Mouse (Mus musculus) cerebellum, postnatal 14 days (tissue): ENCODE measurements around the gene Ccdc162.

Source experiments
- DNase-seq, 2 experiments: peaks; one replicate each; pipeline ENCODE4 v3.0.0; 2021; ENCODE audit warnings: mixed read lengths in 2 of 2

Gene Ccdc162

DNA sequence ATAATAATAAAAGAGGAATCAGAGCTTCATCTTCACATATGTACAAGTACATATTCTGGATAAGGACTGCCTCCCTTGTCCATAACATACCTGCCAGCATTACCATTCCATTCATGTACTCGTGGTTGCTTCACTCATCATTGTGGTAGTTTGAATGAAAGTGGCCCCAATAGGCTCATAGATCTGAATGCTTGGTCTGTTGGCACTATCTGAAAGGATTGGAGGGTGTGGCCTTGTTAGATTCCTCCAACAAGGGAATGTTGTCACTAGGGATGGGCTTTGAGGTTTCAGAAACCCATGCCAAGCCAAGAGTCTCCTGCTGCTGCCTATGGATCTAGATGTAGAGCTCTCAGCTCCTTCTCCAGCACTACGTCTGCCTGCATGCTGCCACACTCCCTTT lies 180.4 kb downstream of the Ccdc162 start:
- no peak for DNase-seq

DNA sequence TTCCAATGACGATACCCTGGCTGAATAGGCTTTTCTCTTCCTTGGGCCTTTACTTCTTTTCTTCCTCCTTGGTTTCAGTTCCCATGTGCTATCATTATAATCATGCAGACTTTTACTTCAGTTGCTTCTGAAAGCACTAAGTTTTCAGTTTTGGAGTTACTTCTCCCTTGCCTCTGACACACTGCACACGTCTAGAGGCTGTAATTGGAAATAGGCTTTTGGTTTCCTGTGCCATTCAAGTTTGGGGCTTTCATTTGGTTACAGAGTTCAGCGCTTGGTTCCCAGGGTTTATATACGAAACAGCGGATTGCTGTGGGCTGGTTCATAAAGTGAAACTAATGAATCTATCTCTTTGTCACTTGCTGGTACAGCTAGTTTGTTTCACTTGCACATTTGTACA lies 186.5 kb downstream of the Ccdc162 start:
- DNase-seq = no peak

DNA sequence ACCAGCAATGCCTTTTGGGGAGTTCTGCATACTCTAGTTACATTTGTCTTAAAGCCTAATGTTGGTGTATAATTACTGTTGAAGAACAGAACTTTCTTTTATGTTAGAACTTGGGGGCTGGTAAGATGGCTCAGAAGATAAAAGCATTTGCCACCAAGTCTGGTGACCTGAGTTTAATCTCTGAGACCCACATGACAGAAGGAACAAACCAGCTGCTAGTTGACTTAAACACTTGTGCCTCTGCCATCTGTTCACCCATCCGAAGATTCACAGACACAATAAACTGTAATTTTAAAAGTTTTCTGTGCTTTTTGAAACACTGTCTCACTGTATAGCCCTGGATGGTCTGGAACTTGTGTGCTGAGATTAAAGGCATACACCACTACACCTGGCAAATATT lies 190.7 kb downstream of the Ccdc162 start:
- DNase-seq = no peak

DNA sequence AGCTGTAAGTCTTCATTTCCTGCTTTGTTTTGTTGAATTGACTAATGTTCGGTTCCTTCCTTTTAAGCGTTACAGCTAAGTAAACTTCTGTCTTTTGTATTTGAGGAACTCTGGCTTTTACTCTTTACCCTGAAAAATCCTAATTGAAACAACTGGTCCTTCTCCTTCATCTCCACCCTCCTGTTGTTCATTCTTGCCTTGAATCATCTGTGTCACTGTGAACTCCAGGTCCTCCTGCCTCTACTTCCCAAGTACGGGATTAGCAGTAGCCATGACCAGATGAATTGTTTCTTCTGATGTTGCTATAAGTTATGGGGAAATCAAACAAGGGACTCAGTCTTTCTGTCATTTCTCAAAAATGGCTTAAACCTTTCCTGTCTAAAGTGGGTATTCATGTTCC lies 193.0 kb downstream of the Ccdc162 start:
- no peak for DNase-seq

DNA sequence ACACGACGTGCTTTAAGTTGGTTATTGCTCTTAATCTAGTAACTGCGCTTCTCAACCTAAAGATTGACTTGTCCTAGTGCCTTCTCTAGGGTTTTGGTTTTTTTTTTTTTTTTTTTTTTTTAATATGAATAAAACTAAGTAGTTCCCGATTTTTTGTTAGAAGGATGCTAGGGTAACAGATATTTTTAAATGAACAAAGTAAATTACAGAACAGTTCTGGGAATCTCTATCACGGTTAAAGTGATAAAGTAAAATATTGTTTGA lies 196.1 kb downstream of the Ccdc162 start:
- DNase-seq = no peak

DNA sequence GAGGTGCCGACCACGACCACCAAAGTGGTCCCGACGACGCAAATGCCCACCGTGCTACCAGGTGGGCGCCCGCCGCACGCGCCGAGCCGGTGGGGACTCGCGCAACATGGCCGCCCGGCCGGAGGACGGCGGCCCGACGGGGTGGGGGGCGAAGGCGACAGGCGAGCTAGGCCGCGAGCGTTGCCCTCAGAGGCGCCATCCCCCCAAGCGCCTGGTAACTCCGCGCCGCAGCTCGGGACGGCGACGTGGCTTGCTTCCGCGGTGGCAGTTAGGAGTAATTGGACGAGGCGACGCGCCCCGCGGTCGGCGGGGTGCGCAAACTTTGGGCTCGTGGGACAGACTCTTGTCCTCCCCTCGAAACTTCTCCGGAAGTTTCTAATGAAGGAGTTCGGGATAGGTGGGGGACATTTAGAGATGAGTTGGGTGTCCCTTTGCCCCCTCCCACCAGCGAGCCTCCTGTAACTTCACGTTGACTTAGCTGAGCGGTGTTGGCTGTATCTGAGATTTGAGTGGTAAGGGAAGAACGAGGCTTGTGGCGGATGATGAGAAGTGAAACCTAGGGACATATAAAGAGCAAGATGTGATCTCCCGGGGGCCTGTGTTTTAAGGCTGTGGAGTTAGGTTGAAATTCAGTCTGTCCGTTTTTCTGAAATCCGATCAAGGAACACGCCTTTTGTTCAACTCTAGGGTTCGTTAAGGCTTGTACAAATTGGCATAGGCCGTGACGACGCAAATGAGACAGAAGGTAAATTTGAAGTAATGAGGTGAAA lies 196.6 kb downstream of the Ccdc162 start:
- peak; percentile 67 to 71 for DNase-seq

DNA sequence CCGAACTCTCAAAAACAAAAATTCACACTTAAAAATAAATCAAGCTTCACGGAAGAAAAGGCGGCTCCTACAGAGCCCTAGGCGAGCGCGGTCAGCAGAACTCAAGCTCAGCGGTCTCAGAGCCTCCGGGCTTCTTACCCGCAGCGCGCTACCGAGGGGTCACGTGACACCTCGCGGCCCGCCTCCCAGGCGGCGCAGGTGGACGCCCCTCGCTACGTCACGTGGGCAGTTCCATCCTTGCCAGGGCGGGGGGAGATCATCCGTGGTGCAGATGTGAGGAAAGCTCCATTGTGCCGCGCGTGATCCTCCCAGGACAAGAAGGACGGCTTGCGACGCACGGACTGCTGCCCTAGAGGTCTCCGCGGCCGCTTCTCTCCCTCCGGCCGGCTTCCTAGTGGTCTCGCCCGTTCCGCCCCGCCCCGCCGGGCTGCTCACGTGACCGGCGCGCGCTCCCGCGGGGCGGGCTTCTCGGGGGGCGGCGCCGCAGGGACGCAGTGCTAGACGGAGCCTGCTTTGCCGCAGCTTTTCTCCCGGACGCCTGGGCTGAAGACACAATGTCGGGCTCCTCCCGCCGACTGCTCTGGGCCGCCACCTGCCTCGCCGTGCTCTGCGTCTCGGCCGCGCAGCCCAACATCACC lies 197.3 kb downstream of the Ccdc162 start, which contains the start of gene Cd164:
Cd164 (plus strand) TSS at position 434 of the 638 bp plus-strand sequence.
- DNase-seq = peak; percentile 96

DNA sequence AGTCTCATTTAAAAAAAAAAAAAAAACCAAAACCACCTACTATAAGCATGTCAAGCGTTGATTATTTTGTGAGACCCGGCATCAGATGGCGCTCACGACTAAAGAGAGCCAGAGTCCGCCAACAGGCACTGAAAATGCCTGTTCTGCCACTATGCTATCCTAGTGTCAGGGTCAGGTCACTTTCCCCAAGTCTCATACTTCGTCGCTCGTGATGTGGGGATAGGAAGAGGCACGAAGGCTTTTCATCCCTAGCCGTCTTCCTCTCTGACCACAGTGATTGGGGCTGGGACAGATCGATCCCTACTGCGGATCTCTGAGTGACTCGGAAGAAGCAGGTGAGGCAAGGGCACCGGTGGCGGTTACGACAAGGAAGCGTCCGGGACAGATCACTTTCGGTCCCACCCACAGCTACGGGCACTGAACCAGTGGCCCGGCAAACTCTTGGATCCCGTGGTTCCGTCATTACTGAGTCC lies 197.9 kb downstream of the Ccdc162 start:
- peak; percentile 80 to 83 for DNase-seq

DNA sequence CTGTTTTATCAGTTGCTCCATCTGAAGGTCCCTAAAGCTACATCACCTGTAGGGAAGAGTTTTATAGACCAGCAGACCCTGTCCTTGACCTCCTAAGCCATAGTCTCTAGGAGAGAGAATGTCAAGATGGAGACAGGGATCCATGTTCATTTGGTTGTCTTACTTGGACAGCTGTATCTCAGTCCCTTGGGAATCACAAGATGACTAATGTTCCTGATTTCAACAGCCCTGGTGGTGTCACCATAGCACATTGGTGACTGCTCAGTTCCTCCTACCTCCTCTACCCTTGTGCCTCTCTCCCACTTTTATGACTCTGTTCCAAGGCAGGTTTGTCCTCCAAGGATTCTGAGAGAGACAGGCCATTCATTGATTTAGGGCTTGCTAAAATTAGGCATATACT lies 201.5 kb downstream of the Ccdc162 start:
- no peak for DNase-seq

DNA sequence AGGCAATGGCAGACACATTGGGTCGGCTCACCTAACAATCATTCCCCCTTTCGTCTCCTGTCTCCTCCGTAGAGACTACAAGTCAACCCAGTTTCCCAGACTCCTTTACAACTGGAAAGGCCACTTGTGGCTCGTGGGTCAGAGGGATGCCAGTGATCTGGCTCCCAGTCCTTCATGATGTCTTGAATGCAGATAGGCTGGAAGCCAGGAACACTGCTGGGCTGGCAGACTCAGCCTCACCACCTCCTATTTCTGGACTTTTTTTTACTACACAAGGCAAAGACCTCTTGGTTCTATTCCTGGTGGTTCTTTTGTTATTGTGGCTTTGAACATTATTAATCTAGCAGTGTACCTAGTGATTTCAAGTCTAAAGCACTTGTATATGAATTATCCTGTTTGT lies 202.1 kb downstream of the Ccdc162 start:
- no peak for DNase-seq

DNA sequence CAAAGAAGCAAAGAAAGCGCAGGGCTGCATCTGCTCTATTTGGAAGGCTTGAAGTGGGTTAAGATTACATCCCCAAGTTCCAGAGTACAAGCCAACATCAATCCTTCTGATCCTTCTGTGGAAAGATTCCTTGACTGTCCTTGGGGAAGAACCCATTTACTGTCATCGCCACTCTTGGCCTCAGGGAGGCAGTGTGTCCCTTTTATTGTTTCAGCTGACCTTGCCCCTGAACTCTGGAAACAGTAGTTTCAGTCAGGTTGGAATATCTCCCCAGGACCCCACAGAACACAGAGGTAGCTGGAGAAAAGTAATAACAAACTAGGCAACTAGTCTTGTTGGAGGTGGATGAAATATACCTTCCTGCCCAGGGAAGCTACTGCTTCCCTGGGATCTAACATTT lies 207.3 kb downstream of the Ccdc162 start:
- peak in 1 of 2 experiments; percentile 48 for DNase-seq

DNA sequence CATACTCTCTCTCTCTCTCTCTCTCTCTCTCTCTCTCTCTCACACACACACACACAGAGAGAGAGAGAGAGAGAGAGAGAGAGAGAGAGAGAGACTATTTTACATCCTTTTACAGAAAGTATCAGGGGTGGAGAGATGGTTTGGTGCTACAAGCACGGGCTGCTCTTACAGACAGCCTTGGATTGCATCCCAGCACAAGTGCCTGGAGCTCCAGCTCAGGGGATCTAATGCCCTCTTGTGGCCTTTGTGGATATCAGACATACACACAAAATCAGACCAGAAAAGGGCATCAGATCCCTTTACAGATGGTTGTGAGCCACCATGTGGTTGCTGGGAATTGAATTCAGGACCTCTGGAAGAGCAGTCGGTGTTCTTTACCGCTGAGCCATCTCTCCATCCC lies 211.0 kb downstream of the Ccdc162 start:
- peak; percentile 87 for DNase-seq

DNA sequence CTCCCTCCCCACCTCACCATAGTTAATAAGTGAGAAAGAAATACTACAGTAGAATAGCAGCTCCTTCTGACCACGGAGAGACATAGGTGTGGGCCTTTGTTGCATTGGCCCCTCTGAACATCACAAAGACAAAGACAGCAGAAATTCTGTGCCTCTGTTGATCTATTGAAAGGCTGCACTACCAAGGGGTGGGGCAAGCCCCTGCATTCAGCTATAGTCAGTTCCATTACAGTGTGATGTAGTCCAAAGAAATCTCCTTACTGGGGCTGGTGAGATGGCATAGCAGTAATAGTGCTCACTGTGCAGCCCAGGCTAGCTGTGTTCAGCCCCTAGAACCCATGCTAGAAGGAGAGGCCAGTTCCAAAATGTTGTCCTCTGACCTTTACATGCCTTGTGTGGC lies 211.4 kb downstream of the Ccdc162 start:
- DNase-seq = no peak

DNA sequence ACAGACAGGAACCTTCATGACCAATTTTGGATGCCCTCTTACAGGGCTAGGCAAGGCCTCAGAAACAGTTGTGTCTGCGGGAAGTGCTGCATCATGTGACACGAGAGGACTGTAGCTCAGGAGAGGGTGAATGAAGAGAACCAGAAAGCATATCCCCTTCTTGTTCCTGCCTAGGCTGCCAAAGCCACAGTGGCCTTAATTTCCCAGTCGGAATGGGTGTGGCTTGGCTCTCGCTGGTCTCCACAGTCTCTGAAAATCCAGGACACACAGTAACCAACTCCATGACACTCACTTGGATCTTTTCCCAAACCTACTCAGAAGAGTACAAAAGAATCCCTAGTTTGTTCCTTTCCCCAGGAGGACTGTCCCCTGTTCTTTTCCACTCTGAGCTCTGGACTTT lies 215.5 kb downstream of the Ccdc162 start:
- DNase-seq = peak in 1 of 2 experiments; percentile 18

DNA sequence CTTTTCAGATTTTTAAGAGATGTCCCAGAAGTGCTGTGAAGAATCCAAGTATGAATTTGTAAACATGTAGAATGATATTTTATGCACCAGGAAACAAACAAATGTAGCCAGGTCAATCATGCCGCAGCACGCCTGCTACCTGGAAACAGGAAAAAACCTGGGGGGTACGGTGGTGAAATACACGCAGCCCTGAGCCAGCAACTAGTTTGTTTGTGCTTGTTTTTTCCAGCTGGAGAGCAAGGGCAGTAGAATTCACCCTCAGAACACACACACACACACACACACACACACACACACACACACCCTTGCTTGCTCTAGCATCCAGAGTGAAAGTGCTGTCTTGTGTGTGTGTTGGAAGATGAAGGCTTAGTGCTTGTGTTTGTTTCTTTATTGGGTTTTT lies 225.3 kb downstream of the Ccdc162 start:
- peak in 1 of 2 experiments; percentile 14 for DNase-seq

DNA sequence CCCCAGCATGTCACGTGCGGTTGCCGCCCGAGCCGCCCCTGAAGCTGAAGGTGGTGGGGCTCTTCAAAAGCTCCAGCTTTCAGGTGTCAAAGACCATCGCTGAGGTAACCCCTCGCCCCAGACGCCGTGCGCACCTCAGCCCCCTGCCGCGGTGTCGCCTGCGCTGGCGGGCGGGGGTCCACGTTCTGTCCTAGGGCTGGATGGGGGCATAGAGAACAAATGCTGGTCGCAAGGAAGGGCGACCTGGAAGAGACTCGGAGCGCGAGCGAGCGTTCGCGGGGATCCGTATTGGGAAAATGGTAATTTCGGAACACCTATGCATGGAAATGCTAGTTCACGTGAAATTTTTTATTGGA lies 225.9 kb downstream of the Ccdc162 start:
- DNase-seq = no peak

DNA sequence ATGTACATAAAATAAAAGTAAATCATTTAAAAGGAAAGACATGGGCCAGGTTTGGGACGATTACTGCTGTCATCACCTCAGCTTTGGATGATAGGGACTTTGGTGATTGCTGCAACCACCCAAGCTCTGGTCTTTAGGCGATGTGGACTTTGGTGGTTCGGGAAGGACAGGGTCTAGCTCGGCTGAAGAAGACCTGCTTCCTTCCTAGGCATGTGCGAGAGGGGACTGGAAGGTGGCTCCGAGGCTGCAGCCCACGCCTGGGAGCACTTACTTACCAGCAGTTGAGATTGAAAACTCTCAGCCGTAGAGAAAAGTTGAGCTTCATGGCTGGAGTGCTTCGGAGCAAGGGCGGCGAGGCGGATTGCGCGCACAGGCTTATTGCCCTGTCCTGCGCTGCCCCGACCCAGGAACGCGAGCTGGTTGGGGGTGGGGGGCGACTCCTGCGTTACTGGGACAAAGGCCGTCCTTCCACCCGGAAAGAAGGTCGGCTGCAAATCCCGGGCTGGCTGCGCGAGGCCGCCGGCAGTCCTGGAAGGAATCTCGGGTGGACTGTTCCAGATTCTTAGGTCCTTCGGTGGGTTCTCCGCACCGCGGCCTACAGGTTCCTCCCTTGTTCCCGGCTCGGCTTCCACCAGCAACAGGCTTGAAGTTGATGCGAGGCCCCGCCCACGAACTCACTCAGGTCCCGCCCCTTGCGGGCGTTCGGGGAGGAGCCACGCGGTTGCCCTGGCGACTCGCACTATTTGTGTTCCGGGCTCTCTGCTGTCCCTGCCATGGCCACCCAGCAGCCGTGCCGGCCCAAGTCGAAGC lies 226.5 kb downstream of the Ccdc162 start, which contains the start of the genes Smpd2 and Ppil6:
Smpd2 (minus strand) TSS at position 662 of the 810 bp plus-strand sequence.
Ppil6 (plus strand) TSS at position 732 of the 810 bp plus-strand sequence.
- DNase-seq = peak; percentile 92 to 94

DNA sequence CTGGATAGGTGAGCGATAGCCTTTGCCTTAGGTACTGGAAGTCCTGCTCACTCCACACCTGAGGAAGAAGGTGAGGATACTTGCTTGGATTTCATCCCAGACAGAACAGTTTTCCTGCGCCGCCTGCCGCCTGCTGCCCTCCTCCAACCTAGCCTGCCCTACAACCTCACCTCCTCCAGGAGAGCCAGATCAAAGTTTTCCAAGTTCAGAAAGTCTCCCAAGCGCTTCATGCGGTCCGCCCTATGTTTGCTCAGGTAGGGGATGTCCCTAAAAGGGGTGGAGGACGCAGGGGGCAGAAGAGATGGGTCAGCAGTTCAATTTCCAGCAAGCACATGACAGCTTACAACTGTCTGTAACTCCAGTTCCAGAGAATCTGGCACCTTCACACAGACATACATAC lies 227.1 kb downstream of the Ccdc162 start:
- no peak for DNase-seq

DNA sequence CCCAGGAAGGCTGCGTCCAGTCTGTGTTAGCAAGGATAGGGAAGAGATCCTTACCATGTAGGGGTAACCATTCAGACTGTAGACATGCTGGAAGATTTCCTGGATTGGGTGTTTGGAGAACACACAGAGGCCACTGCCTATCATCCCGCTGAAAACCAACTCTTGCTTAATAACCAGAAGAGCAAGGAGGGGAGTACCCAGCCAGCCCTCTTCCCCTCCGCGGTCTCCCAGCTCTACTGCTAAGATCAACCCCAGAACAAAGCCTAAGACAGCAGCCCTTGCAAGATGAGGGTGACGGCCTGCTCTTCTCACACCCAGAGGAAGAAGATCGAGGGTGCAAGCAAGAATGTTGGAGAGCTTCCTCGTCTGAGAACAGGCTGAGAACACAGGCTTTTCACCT lies 227.6 kb downstream of the Ccdc162 start:
- DNase-seq = no peak
